Mouse (Mus musculus): Measurements from ENCODE around the gene Fdxr.

Fdxr gene

GRCm38 (mm10) chr11:115276780-115277603, at the start of gene Fdxr:
Gene Fdxr, minus strand, starts transcription at chr11:115277050.
- peak; percentile 97 to 98 for DNase-seq (ENCODE audit: low spot score in 2 of 2)

DNA sequence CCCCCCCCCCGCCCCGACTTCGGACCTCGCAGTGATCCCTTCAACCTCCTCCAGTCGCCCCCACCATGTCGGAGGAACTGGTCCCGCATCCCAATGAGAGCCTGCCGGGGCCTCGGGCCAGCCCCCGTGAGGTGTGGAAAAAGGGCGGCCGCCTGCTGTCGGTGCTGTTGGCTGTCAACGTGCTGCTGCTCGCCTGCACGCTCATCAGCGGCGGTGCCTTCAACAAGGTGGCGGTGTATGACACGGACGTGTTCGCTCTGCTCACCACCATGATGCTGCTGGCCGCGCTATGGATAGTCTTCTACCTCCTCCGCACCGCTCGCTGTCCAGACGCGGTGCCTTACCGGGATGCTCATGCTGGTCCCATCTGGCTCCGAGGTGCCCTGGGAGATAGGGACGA, 46.5 kb upstream of the Fdxr start:
- no peak for DNase-seq (ENCODE audit: low spot score in 2 of 2)

GRCm38 (mm10) chr11:115321906-115322693, 45.2 kb upstream of the Fdxr start, which contains the start of gene Ush1g:
Gene Ush1g, minus strand, starts transcription at chr11:115322041.
- DNase-seq (ENCODE audit: low spot score in 2 of 2): no peak

DNA sequence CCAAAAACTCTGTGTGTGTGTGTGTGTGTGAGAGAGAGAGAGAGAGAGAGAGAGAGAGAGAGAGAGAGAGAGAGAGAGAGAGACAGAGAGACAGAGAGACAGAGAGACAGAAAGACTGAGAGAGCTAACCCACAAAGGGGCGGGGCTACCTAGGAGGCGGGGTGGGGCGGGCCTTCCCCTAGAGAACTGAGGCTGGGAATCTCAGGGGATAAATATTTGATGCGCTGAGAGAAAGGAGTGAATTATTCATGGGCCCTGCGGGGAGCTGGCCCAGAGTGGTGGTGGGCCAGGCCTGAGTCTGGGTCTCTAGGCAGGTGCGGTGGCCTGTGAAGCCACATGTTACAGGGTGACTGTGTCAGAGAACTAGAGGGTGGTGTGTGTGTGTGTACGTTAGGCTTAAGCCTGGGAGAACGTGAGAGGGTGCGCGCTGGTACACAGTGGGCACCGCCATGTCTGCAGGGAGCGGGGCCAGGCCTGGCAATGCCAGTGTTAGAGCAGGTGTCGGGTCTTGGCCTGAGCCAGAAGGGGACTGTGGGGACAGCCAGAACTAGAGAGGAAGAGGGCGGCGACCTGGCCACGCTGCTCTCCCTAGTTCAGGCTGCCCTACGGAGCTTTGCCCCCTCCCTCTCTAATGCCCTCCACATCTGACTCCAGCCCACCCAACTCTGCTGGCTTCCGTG, 43.0 kb upstream of the Fdxr start:
- DNase-seq (ENCODE audit: low spot score in 2 of 2): no peak

GRCm38 (mm10) chr11:115318245-115319027, 41.6 kb upstream of the Fdxr start:
- DNase-seq (ENCODE audit: low spot score in 2 of 2): no peak

GRCm38 (mm10) chr11:115317204-115317603, 40.4 kb upstream of the Fdxr start:
- no peak for DNase-seq (ENCODE audit: low spot score in 2 of 2)

DNA sequence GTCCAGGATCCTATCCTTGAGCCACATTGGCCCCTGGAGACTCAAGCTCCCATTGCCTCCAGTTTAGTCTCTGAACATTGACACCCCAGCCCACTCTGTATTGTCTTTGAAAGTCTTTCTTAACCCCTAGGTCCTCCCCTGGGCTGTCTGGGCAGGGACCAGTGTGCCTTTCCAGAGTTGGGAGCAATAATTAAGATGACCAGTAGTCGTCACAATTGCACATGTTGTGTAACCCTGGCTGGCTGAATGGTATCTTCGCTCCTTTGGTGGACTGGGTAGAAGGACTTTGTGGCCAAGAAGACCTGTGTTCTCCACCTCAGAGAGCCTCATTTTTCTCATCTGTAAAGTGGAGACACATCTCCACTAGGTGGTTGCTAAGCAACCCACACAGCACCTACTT, 37.4 kb upstream of the Fdxr start:
- DNase-seq (ENCODE audit: low spot score in 2 of 2): no peak

DNA sequence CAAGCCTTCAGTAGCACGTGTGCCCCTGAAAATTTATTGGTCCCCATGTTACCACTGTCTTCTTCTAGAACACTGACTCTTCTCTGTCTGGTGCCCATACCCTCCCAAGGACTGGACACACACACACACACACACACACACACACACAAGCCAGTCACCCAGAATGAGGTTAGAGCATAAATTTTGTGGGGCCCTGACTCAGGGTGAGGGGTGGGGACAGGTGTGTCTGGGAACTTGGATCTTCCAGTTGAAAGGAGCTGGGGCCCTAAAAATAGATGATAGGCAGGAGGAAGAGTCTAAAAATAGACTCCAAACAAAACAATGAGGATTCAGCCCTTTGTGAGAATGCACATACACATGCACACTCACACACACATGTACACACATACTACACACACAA, 31.9 kb upstream of the Fdxr start:
- DNase-seq (ENCODE audit: low spot score in 2 of 2): no peak

DNA sequence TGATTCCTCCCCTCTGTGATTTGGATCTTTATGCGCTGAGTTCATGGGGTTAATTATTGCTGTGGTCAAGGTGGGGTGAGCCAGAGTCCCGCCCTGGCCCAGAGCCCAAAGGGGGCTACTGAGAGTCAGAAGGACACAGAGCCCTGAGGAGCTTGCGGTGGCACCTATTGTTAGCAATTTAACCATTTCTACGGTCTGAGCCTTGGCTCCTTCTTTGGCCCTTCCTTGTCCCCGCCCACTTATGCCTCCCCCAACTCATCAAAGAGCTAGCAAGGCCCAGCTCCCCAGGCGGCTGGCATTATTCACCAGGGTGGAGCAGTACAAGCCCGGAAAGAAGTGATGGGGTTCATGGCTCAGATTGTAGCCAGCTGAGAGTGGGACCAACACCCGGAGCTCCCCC, 30.0 kb upstream of the Fdxr start, which contains the start of gene Otop2:
TSS of gene Otop2 (plus strand) at position 301 of the 400 bp plus-strand sequence.
- no peak for DNase-seq (ENCODE audit: low spot score in 2 of 2)

GRCm38 (mm10) chr11:115303167-115303566, 26.3 kb upstream of the Fdxr start:
- DNase-seq (ENCODE audit: low spot score in 2 of 2): no peak

DNA sequence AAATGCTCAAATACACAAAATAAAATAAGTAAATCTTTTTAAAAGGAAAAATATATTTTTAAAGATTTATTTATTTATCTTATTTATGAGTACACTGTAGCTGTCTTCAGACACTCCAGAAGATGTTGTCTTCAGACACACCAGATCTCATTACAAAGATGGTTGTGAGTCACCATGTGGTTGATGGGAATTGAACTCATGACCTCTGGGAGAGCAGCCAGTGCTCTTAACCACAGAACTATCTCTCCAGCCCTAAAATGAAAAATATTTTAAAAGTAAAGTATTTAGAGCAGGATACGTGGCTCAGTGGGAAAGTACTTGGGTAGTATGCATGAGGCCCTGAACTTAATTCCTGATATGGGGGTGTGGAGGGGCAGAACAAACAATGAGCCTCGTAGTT, 24.5 kb upstream of the Fdxr start:
- DNase-seq (ENCODE audit: low spot score in 2 of 2): no peak

DNA sequence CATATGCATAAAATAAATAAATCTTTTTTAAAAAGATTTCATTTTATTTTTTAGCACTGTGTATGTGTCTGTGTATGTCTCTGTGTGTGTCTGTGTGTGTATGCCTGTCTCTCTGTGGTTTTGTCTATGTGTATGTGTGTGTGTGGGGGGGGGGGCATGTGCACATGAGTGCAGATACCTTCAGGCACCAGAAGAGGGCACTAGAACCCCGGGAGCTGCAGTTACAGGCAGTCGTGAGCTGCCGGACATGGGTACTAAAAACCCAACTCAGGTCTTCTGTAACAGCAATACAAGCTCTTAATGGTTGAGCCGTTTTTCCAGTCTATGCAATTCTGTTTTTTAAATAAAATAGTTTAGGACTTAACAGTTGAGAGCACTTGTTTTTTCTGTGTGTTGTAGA, 23.9 kb upstream of the Fdxr start:
- DNase-seq (ENCODE audit: low spot score in 2 of 2): no peak

DNA sequence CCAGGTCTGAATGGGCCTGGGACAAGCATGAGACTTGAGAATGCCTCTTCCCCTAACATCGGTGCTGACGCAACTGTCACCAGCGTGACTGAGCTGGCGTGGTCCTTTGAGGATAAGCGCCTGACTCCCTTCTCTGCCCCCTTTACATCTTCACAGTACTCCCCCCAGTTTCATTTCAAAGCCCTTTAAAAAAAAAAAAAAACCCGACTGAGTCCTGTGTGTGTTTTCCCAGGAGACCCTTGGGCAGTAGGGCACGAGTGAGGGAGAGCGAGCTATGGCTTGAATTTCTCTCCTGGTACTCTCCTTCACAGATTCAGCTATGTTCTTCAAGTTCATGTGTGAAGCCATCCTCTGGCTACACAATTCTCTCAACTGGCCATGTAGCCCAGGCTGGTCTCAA, 21.3 kb upstream of the Fdxr start:
- no peak for DNase-seq (ENCODE audit: low spot score in 2 of 2)

- peak; percentile 52 to 61 for DNase-seq (ENCODE audit: low spot score in 2 of 2)
Measured at GRCm38 (mm10) chr11:115297214-115297826, 20.5 kb upstream of the Fdxr start, which contains the start of gene Fads6. Gene Fads6, minus strand, starts transcription at chr11:115297663.

DNA sequence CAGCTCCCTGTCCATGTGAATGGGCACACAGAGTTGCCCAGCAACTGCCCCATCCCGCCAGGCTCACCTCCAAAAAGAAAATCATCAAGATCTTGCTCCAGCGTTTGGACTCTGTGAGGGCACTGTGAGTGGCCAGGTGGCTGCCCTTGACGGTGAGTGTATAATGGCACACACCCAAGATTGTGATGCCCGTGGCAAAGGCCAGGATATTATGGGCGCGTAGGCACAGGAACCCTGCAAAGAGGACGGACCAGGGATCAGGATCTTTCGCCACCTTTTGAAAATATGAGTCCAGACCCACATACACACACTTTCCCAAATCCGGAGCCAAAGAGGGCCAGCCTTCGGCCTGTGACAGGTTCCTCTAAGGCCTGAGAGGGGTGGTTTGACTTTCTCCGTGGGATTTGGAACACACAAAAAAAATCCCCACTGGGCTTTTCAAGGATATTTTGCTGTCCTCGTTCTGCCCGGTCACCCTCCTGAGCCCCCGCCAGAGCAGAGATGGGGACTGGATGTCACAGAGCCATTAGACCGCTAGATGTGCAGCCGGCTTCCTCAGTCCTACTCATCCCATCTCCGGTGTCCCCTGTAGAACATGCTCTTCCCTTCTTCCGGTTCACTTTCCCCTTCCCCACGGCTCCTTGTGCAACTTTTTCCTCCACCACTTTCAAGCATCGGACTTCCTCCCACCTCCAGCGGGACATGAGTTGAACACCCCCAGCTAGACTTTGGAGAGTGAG, 19.8 kb upstream of the Fdxr start:
- no peak for DNase-seq (ENCODE audit: low spot score in 2 of 2)

DNA sequence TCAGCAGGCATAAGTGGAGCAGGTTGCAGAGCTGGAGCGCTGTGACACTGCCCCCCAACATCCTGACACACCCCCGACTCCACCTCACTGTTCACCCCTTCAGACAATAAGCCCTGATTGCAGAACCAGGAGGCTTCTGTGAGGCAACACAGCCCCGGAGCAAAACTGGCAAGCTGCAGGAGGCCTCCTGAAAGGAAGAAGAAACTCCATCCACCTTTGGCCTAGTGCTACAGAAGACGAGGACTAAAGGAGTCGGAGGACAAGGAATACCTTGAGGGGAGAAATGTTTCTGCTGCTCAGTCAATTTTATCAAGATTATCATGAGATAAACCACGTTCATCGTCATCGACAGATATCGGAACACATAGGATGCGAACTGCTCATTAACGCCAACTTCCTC, 19.1 kb upstream of the Fdxr start:
- no peak for DNase-seq (ENCODE audit: low spot score in 2 of 2)

GRCm38 (mm10) chr11:115292631-115293375, 16.0 kb upstream of the Fdxr start:
- no peak for DNase-seq (ENCODE audit: low spot score in 2 of 2)

GRCm38 (mm10) chr11:115291503-115291902, 14.7 kb upstream of the Fdxr start:
- DNase-seq (ENCODE audit: low spot score in 2 of 2): no peak

DNA sequence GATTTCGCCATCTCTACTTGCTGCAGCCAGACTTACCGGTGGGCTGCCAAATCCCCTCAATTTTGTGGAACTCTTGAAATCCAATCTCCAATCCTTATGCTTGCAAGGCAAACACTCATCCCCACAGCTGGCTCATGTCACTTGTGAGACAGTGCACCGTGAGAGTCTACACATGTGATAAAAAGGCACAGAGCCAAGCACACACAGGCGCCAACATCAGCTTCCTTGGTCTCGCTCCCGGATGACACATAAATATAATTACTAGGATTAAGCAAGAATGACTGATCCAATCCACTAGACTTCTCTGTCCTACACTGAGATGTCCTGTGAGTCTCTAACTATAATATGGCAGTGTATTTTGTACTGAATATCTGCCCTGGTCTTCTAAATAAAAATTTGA, 14.1 kb upstream of the Fdxr start:
- DNase-seq (ENCODE audit: low spot score in 2 of 2): no peak

DNA sequence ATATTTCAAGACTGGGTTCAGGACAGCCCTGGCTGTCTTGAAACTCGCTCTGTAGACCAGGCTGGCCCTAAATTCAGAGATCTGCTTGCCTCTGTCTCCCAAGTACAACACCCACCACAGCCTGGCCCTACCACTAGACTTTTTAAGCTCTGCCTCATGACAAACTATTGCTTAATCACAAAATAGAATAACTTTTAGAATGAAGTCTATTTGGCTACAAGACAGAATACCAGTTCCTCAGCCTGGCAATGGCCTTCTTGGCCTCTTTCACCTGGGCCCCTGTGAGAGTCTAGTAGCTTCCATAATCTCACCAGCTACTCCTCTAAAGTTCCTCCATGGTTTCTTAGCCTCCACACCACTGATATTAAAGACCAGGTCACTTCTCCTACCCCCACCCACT, 13.5 kb upstream of the Fdxr start:
- DNase-seq (ENCODE audit: low spot score in 2 of 2): no peak

Measured in frontal cortex, postnatal 14 days (tissue).